Mouse (Mus musculus) midbrain, embryonic 16.5 days (tissue): ENCODE measurements around the gene Ccnf. TPM values are rescaled to one million over a fixed set of nuclear protein-coding genes. Genes with fewer than 3 reads are reported as not detected.

ENCODE experiments used
- ATAC-seq: fragments of 200-750 bp; cut with Nextera tagmentation; 2 replicates; pipeline ENCODE4 v1.8.0; 2017; ENCODE audit warnings: moderate TSS enrichment
- H3K27ac ChIP-seq: fragments of 300-500 bp; sonication (generic); 2 replicates; pipeline ENCODE4 v1.5.1; 2014; ENCODE audit warnings: mild to moderate bottlenecking, low read length, mixed read lengths
- H3K27me3 ChIP-seq: fragments of 300-500 bp; sonication (generic); 2 replicates; pipeline ENCODE4 v1.6.1; 2014; ENCODE audit warnings: low read depth, low read length, mixed read lengths; ENCODE audit not compliant: control insufficient read depth, insufficient read depth
- H3K36me3 ChIP-seq: fragments of 300-500 bp; sonication (generic); 2 replicates; pipeline ENCODE4 v1.6.1; 2014; ENCODE audit warnings: mild to moderate bottlenecking, low read length, moderate library complexity, mixed read lengths; ENCODE audit not compliant: control insufficient read depth, insufficient read depth
- H3K4me1 ChIP-seq: fragments of 300-500 bp; sonication (generic); 2 replicates; pipeline ENCODE4 v1.6.1; 2014; ENCODE audit warnings: mild to moderate bottlenecking, low read length, mixed read lengths; ENCODE audit not compliant: control insufficient read depth, insufficient read depth
- H3K4me2 ChIP-seq: fragments of 300-500 bp; sonication (generic); 2 replicates; pipeline ENCODE4 v1.6.1; 2014; ENCODE audit warnings: mild to moderate bottlenecking, low read length, mixed read lengths
- H3K4me3 ChIP-seq: fragments of 300-500 bp; sonication (generic); 2 replicates; pipeline ENCODE4 v1.5.1; 2014; ENCODE audit warnings: low read depth, mild to moderate bottlenecking, low read length, moderate library complexity, mixed read lengths
- H3K9ac ChIP-seq: fragments of 300-500 bp; sonication (generic); 2 replicates; pipeline ENCODE4 v1.6.1; 2014; ENCODE audit warnings: low read depth, low read length, mixed read lengths
- H3K9me3 ChIP-seq: fragments of 300-500 bp; sonication (generic); replicated peaks from 2 replicates; pipeline ENCODE4 v1.6.1; 2014; ENCODE audit warnings: mild to moderate bottlenecking, low read length, mixed read lengths; ENCODE audit not compliant: control insufficient read depth, poor library complexity, severe bottlenecking
- WGBS: fragments of 180-500 bp; shearing (Covaris S2); extraction: QIAGEN DNeasy Blood & Tissue Kit; methylation state at CpG from one replicate; pipeline ENCODE4 v1.1.7; 2014; 5-methylcytosine and 5-hydroxymethylcytosine counted together
- polyA plus RNA-seq: library from polyadenylated mRNA; unstranded; fragments of >200 nt; fragmentation: Nextera tagmentation; extraction: Ambion mirVana; gene quantifications from 2 replicates; pipeline ENCODE4 v1.2.1, GENCODE M21; 2015

Gene Ccnf
- polyA plus RNA-seq, 1 experiment from 2014 or later: 12.7 TPM

- Histone ChIP-seq H3K9ac (no peak overlapping the region), H3K36me3 (no peaks in the 10 kb centered on the region), H3K4me3 (no peak overlapping the region), H3K9me3 (no peaks in the 10 kb centered on the region), H3K4me1 (peaks cover 26% of the 10 kb centered on the region), H3K27ac (no peak overlapping the region), H3K27me3 (no peaks in the 10 kb centered on the region), H3K4me2 (no peak overlapping the region)
- WGBS: 76% methylated on average over 4 of the region's 4 CpGs
- ATAC-seq: no peak
These were observed 50.2 kb downstream of the Ccnf start for GRCm38 (mm10) chr17:24201092-24201491.

DNA sequence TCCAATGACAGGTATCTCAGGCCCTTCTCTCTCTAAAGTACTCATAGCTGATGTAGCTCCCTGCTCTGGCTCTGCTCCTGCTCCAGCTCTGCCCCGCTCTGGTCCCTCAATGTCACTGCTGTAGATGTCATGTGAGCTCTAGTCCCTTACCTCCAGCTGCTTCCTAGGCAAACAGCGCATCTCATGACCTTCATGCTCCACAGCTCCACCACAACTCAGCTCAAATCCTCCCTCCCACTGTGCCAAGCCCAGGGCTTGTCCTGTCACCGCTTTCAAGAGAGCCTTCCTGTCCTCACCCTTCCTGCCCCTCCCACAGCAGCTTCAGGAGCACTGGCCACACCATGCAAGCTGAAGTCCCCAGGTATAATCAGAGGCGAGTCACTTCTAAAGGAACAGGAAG lies 51.5 kb downstream of the Ccnf start:
- H3K36me3 ChIP-seq: no peaks in the 10 kb centered on the region
- H3K9me3 ChIP-seq: no peaks in the 10 kb centered on the region
- H3K9ac ChIP-seq: no peak overlapping the region
- peaks cover 21% of the 10 kb centered on the region for H3K4me1 ChIP-seq
- H3K27ac ChIP-seq: no peak overlapping the region
- ATAC-seq: no peak
- no peaks in the 10 kb centered on the region for H3K27me3 ChIP-seq
- 76% methylated on average over 4 of the region's 4 CpGs for WGBS
- H3K4me3 ChIP-seq: no peak overlapping the region
- H3K4me2 ChIP-seq: no peak overlapping the region

- H3K4me1 ChIP-seq: peaks cover 16% of the 10 kb centered on the region
- H3K27me3 ChIP-seq: no peaks in the 10 kb centered on the region
- H3K36me3 ChIP-seq: no peaks in the 10 kb centered on the region
- no peak overlapping the region for H3K4me2 ChIP-seq
- H3K9ac ChIP-seq: no peak overlapping the region
- H3K4me3 ChIP-seq: no peak overlapping the region
- 88% methylated on average over 4 of the region's 4 CpGs for WGBS
- no peaks in the 10 kb centered on the region for H3K9me3 ChIP-seq
- no peak for ATAC-seq
- H3K27ac ChIP-seq: no peak overlapping the region
These were observed 52.0 kb downstream of the Ccnf start for GRCm38 (mm10) chr17:24199252-24199651.

DNA sequence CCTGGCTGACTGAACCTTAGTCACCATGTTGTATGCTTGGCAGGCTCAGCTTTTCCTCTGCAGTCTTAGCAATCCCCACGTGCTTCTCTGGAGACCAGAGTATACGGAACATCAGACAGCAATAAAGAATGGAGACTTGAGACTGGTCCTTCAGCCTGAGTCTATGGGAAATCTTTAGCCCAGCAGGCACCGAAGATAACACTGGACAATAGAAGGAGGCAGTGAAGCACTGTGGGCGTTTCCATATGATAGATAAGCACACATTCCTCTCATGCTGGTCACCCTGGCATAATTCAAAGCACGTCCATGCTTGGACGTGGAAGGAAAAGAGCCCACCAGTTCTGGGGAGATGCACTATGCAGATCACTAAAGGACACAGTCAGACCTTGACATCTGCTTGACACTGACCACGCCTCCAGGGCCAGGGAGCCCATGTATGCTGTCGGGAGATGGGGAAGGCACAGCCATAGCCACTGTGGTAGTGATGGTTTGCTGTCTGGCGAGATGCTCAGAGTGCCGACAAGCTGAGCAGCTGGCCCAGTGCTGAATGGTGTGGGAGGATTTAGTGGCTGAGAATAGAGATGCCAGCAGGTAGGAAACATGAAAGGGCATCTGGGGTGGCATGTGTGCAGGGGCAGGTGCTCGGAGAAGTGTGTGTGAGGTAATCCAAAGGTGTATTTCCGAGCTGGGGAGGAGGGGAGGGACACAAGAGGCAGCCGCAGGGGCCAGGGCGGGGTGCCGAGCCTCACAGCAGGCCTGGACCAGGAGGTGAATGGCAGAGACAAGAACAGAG lies 54.1 kb downstream of the Ccnf start:
- no peak overlapping the region for H3K9ac ChIP-seq
- no peaks in the 10 kb centered on the region for H3K27me3 ChIP-seq
- no peaks in the 10 kb centered on the region for H3K36me3 ChIP-seq
- no peaks in the 10 kb centered on the region for H3K9me3 ChIP-seq
- H3K4me3 ChIP-seq: no peak overlapping the region
- no peak for ATAC-seq
- H3K4me1 ChIP-seq: no peaks in the 10 kb centered on the region
- no peak overlapping the region for H3K4me2 ChIP-seq
- no peak overlapping the region for H3K27ac ChIP-seq
- WGBS: 65% methylated on average over 15 of the region's 15 CpGs

- Histone ChIP-seq H3K4me1 (no peaks in the 10 kb centered on the region), H3K36me3 (no peaks in the 10 kb centered on the region), H3K9ac (no peak overlapping the region), H3K9me3 (no peaks in the 10 kb centered on the region), H3K27ac (no peak overlapping the region), H3K27me3 (no peaks in the 10 kb centered on the region), H3K4me2 (no peak overlapping the region), H3K4me3 (no peak overlapping the region)
- ATAC-seq: no peak
- WGBS: 61% methylated on average over 2 of the region's 2 CpGs
These were observed 55.9 kb downstream of the Ccnf start for GRCm38 (mm10) chr17:24195349-24195748.

DNA sequence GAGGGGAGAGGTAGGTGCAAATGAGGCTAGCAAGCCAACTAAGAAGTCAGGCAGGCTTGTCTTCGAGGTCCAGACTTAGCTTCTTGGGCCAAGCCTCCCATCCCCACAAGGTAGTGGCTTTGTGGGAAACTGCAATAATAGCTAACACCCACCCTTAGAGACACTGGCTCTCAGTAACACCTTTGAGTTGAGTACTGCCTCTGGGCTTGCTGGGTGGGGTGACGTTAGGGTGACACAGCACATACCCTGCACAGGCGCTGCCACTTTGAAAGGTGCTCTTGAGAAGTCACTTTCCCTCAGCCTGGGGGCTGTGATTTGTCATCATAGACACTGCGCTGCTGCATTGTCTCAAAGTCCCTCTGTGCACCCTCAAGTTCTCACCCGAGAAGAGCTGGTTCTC lies 57.5 kb downstream of the Ccnf start:
- Histone ChIP-seq H3K9ac (no peak overlapping the region), H3K9me3 (no peaks in the 10 kb centered on the region), H3K4me1 (no peaks in the 10 kb centered on the region), H3K4me3 (no peak overlapping the region), H3K36me3 (no peaks in the 10 kb centered on the region), H3K27ac (no peak overlapping the region), H3K27me3 (no peaks in the 10 kb centered on the region), H3K4me2 (no peak overlapping the region)
- WGBS: 92% methylated on average over 5 of the region's 5 CpGs
- ATAC-seq: no peak

- H3K9me3 ChIP-seq: no peaks in the 10 kb centered on the region
- no peak overlapping the region for H3K4me3 ChIP-seq
- H3K36me3 ChIP-seq: no peaks in the 10 kb centered on the region
- 85% methylated on average over 8 of the region's 8 CpGs for WGBS
- no peak overlapping the region for H3K4me2 ChIP-seq
- H3K9ac ChIP-seq: no peak overlapping the region
- H3K4me1 ChIP-seq: no peaks in the 10 kb centered on the region
- no peak for ATAC-seq
- no peaks in the 10 kb centered on the region for H3K27me3 ChIP-seq
- no peak overlapping the region for H3K27ac ChIP-seq
These were observed 58.0 kb downstream of the Ccnf start for GRCm38 (mm10) chr17:24193268-24193667.

DNA sequence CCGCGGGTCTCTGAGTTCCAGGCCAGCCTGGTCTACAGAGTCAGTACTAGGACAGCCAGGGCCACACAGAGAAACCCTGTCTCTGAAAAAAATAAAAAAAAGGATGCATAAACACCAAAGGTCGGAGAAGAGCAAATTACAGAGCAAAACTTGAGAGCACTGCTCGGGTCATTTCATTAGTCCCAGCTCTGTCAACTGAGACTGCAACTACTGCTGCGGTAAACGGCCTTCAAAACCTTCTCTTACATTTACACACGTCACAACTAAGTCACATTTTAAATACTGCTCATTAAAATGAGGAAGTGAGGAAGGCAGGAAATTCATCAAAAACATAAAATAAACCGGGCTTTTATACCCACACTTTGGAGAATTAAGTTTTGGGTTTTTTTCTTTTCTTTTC lies 58.4 kb downstream of the Ccnf start:
- Histone ChIP-seq H3K4me3 (no peak overlapping the region), H3K9me3 (no peaks in the 10 kb centered on the region), H3K36me3 (peaks cover 2% of the 10 kb centered on the region; the same call in 1 of the 2 replicates), H3K9ac (no peak overlapping the region), H3K4me1 (no peaks in the 10 kb centered on the region), H3K27me3 (no peaks in the 10 kb centered on the region), H3K27ac (no peak overlapping the region), H3K4me2 (no peak overlapping the region)
- 86% methylated on average over 8 of the region's 8 CpGs for WGBS
- ATAC-seq: no peak

- no peaks in the 10 kb centered on the region for H3K4me1 ChIP-seq
- peaks cover 4% of the 10 kb centered on the region; the same call in 1 of the 2 replicates for H3K36me3 ChIP-seq
- 80% methylated on average over 4 of the region's 4 CpGs for WGBS
- no peaks in the 10 kb centered on the region for H3K27me3 ChIP-seq
- no peak overlapping the region for H3K4me3 ChIP-seq
- H3K4me2 ChIP-seq: no peak overlapping the region
- no peak overlapping the region for H3K27ac ChIP-seq
- no peak for ATAC-seq
- no peaks in the 10 kb centered on the region for H3K9me3 ChIP-seq
- no peak overlapping the region for H3K9ac ChIP-seq
These were observed 59.8 kb downstream of the Ccnf start for GRCm38 (mm10) chr17:24191481-24191880.
